Mouse (Mus musculus) E14TG2a.4 (cell line): ENCODE results near the gene A730071L15Rik.
A peak's percentile ranks its signal among the peaks of the same experiment; 100 is the strongest.

Experiments used
- H3K27me3 ChIP-seq: 2 replicates; pipeline ENCODE4 v1.6.1; 2014; ENCODE audit warnings: low read length, control low read depth; ENCODE audit not compliant: insufficient read depth
- H3K36me3 ChIP-seq: 2 replicates; pipeline ENCODE4 v1.6.1; 2014; ENCODE audit warnings: low read length, control low read depth; ENCODE audit not compliant: insufficient read depth
- H3K4me1 ChIP-seq: replicated peaks from 2 replicates; pipeline ENCODE4 v1.6.1; 2014; ENCODE audit warnings: low read depth, low read length, control low read depth
- H3K4me3 ChIP-seq: replicated peaks from 2 replicates; pipeline ENCODE4 v1.5.1; 2014; ENCODE audit warnings: mild to moderate bottlenecking, low read length
- H3K9me3 ChIP-seq: 2 replicates; pipeline ENCODE4 v1.6.1; 2014; ENCODE audit warnings: low read length, control low read depth
- CTCF ChIP-seq: conservative IDR thresholded peaks from 2 replicates; pipeline ENCODE4 v1.5.1; 2014; ENCODE audit warnings: low read length
- NANOG ChIP-seq: IDR thresholded peaks from 2 replicates; pipeline ENCODE4 v1.6.1; 2014; ENCODE audit warnings: borderline replicate concordance, low read length, mixed read lengths
- POU5F1 ChIP-seq: IDR thresholded peaks from 2 replicates; pipeline ENCODE4 v1.6.1; 2014; ENCODE audit warnings: low read length, borderline replicate concordance

The A730071L15Rik gene

DNA sequence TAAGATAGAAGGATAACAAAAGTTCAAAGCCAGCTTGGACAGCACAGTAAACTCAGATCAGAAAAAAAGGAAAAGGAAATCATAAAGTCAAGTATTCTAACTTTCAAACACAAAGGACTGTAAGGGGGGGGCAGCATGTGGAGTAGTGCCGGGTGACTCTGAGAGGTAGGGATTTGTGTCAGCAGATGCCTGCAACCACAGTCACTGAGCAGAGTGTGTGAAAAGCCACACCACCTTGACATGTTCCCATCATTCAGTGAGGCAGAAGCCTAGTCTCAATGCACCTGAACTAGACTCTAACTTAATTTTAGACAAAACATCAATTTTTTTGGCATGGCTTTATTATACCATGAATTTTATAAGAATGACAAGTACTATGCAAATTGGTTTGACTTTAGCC lies 24.3 kb upstream of the A730071L15Rik start:
- H3K4me3 ChIP-seq, result no peak overlapping the region
- H3K4me1 ChIP-seq, result peaks cover 59% of the 10 kb centered on the region
- no peaks in the 10 kb centered on the region for H3K27me3 ChIP-seq
- H3K36me3 ChIP-seq, result peaks cover 4% of the 10 kb centered on the region; the same call in 1 of the 2 replicates
- H3K9me3 ChIP-seq, result no peaks in the 10 kb centered on the region
- TF ChIP-seq NANOG, result no peak
- no peak for TF ChIP-seq CTCF
- TF ChIP-seq POU5F1, result no peak

DNA sequence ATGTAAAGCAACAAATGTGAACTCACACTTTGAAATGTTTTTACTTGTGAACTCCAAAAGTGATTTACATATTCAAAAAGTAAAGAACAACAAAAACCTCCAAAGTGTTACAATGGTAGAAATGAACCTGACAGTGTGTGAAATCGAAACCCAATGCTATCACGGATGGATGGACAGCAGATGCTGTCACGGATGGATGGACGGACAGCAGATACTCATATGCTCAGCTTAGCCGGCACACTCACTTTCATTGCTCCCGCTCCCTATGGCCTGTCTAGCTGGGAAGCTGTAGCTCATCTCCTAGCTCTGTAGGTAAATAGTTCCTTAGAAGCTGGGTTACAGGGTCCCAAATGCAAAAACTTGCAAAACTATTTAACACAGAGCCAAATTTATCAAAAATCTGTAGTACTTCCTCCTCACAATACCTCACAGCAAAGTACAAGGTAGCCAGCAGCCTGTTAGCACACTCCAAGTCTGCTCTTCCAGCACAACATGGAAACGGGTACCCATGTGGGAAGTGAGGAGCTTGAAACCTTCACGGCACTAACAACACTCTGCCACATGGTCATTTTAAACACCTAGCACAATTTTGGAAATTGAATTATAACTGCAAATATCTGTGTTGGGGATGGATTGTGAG lies 21.9 kb upstream of the A730071L15Rik start:
- Histone ChIP-seq H3K36me3 (peaks cover 8% of the 10 kb centered on the region), H3K27me3 (no peaks in the 10 kb centered on the region), H3K9me3 (no peaks in the 10 kb centered on the region), H3K4me3 (peak overlapping the region; percentile 68), H3K4me1 (peaks cover 79% of the 10 kb centered on the region)
- TF ChIP-seq CTCF (no peak), POU5F1 (no peak), NANOG (no peak)

DNA sequence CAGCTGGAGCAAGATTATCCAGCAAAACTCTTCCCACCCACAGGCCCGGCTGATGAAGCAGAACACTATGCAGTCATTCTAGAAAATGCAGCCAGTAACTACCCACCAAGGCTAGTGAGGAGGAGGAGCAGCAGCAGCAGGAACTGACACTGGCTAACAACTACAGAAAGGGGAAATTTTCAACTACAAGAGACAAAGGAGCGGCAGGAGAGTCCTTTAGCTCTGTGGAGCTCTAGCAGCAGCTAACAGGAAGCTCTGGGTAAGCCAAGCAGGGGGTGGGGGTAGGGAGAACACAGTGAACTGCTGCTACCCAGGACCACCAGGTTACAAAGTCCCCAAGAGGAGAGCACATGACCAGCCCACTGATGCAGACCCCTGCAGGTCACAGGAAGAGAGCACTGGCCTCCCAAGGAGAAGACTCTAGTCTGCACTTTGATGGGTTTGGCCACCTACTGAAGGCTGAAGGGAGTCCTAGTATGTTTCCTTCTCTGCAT lies 21.1 kb upstream of the A730071L15Rik start:
- H3K27me3 ChIP-seq, result no peaks in the 10 kb centered on the region
- no peak for TF ChIP-seq POU5F1
- no peak for TF ChIP-seq NANOG
- no peak for TF ChIP-seq CTCF
- H3K9me3 ChIP-seq, result no peaks in the 10 kb centered on the region
- peak overlapping the region; percentile 68 for H3K4me3 ChIP-seq
- peaks cover 12% of the 10 kb centered on the region for H3K36me3 ChIP-seq
- H3K4me1 ChIP-seq, result peaks cover 87% of the 10 kb centered on the region

DNA sequence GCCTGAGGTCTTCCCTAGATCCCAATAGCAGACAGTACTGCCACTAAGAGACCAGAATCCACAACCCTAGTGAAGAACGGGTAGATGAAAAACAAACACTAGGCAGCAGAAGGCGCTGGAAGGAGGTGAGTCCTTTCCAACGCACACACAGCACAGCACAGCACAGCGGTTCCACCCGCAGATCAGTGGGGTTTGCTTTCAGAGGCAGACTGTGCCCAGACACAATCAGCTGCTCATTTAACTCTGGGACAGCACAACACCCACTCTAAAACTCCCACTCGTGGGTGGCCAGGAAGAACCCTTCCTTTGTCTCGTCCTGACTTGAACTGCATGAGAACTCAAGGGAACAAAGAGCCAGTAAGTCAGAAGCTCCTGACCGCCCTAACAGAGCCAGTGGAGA lies 20.6 kb upstream of the A730071L15Rik start:
- H3K4me3 ChIP-seq, result peak overlapping the region; percentile 68
- TF ChIP-seq NANOG (no peak), CTCF (no peak), POU5F1 (no peak)
- H3K4me1 ChIP-seq, result peaks cover 92% of the 10 kb centered on the region
- H3K27me3 ChIP-seq, result no peaks in the 10 kb centered on the region
- no peaks in the 10 kb centered on the region for H3K9me3 ChIP-seq
- H3K36me3 ChIP-seq, result peaks cover 15% of the 10 kb centered on the region

DNA sequence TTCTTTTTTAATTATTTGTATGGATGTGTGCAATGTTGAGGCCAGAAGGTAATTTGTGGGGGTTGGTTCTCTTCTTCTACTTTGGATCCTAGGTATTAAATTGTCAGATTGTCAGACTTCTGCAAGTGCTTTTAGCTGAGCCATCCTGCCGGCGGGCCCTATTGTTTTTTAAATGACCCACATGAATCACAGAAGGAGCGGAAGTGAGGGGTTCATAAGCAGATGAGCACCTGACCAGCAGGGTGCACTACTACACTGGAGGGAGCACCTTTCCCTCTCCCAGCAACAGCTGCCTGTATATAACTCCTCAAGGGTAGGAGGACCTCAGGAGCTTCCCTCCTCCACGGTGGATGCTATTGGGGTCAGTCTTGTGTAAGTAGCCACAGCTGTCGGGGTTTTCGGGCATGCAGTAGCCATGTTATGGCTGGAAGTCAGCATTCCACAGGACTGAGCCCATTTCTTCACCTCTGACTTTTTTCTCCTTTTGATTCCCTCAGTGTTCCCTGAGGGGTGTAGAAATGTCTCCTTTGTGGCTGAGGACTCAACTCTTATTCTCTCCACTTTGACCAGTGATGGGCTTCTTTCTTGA lies 18.9 kb upstream of the A730071L15Rik start:
- Histone ChIP-seq H3K4me1 (peaks cover 92% of the 10 kb centered on the region), H3K4me3 (peak overlapping the region; percentile 68), H3K36me3 (peaks cover 14% of the 10 kb centered on the region), H3K27me3 (no peaks in the 10 kb centered on the region), H3K9me3 (no peaks in the 10 kb centered on the region)
- TF ChIP-seq POU5F1 (no peak; the same call in 1 of the 2 replicates), NANOG (peak; percentile 61; the same call in 1 of the 2 replicates)

DNA sequence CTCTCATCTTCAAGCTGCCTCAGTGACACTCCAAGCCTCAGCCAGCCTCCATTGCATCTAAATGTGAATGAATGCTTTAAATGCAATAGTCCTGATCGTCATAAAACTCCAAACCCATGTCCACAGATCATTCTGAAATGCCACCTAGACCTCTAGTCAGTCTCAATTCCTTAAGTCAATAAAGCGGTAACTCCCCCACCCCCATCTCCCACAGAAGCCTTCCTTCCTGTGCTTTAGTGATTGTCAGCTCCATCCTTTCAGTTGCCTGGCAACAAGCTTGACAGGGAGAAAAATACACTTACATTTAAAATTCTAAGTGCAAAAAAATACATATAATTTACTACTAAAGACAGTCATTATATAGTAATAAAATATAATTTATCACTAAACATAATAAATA lies 16.6 kb upstream of the A730071L15Rik start:
- Histone ChIP-seq H3K27me3 (no peaks in the 10 kb centered on the region), H3K4me1 (peaks cover 92% of the 10 kb centered on the region), H3K4me3 (peak overlapping the region; percentile 17; the same call in 1 of the 2 replicates), H3K36me3 (peaks cover 34% of the 10 kb centered on the region), H3K9me3 (no peaks in the 10 kb centered on the region)
- no peak for TF ChIP-seq CTCF
- TF ChIP-seq NANOG, result no peak
- TF ChIP-seq POU5F1, result no peak

DNA sequence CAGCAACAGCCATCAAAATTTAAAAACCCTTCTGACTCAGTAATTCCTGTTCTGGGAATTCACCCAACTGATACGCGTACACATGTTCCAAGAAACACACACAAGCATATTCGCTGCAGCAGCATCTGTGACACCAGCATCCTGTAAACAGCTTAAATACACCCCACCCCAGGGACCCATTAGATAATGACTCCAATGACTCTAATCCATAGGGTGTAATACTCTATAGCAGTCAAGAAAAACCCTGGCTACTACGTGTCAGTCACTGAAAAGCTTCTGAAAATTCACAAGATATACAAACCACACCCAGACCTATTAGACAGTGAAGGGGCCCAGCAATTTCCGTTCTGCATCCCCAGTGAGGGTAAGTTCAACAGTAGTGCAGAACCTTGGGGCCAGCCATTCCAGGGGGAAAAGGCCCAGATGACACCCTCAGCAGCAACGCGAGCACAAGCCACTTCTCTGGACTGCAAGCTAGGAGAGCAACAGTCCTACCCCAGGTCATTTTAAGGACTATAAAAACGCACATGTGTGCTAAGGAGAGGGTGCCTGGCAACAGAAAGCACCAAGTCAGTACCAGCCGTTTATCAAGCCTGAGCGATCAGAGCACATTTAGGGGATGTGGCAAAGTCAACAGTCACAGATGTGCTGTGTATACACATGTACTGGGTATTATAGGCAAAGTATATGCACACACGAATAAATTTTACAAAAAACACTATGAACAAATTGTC lies 15.5 kb upstream of the A730071L15Rik start:
- Histone ChIP-seq H3K36me3 (peaks cover 45% of the 10 kb centered on the region), H3K27me3 (no peaks in the 10 kb centered on the region), H3K4me1 (peaks cover 83% of the 10 kb centered on the region), H3K4me3 (no peak overlapping the region), H3K9me3 (no peaks in the 10 kb centered on the region)
- TF ChIP-seq POU5F1, result no peak
- TF ChIP-seq CTCF, result no peak
- TF ChIP-seq NANOG, result no peak

DNA sequence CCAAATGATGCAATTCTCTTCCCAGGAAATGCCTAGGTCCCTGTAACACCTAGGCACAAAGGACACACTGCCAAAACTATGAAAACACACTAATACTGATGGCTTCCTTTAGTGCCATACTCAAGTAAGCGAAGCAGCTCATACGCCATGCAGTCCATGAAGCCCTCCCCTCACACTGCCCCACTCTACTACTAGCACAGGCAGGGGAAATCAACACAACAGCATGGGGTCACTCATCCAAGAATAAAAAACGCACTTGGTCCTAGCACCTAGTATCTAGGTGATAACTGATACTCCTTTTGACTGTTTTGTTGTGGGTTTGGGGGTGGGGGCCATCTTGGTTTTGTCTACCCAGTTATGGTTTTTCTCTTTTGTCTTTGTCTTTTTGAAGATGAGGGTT lies 12.4 kb upstream of the A730071L15Rik start:
- H3K4me3 ChIP-seq, result no peak overlapping the region
- peaks cover 69% of the 10 kb centered on the region for H3K36me3 ChIP-seq
- peaks cover 56% of the 10 kb centered on the region for H3K4me1 ChIP-seq
- TF ChIP-seq POU5F1, result no peak
- no peaks in the 10 kb centered on the region for H3K9me3 ChIP-seq
- H3K27me3 ChIP-seq, result no peaks in the 10 kb centered on the region

DNA sequence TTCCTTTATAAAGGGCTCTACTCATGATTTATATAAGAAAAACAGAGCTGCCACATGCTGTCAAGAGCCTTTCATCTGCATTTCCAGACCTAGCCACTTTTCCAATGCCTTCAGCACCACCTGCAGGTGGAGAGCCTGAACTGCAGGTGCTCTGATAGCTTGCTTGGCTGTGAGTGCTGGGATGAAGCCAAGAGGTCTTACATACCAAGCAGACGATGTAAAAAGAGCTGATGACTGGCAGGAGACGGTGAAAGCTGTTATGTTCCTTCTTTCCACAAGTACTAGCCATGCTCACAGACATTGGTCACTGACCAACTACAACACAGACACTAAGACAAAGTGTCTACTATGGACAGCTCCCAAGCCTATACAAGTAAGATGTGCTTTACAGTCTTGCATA lies 12.0 kb upstream of the A730071L15Rik start:
- no peaks in the 10 kb centered on the region for H3K27me3 ChIP-seq
- peaks cover 69% of the 10 kb centered on the region for H3K36me3 ChIP-seq
- no peak overlapping the region for H3K4me3 ChIP-seq
- no peaks in the 10 kb centered on the region for H3K9me3 ChIP-seq
- peaks cover 52% of the 10 kb centered on the region for H3K4me1 ChIP-seq
- TF ChIP-seq CTCF (peak; percentile 97), NANOG (no peak)
